Mouse (Mus musculus) small intestine, adult 2 months (tissue): ENCODE measurements at regions not wholly inside any gene's neighbourhood (a gene's known extent, or its start where the extent isn't known, plus 50 kb on each side); places are given as distances from the start of the nearest gene placed in this dataset.

Experiments used
- CTCF ChIP-seq: fragments of 200-500 bp; IDR thresholded peaks from 2 replicates; pipeline ENCODE4 v1.5.1; 2012; ENCODE audit warnings: low read depth, mild to moderate bottlenecking, control low read depth, inconsistent platforms, low read length, moderate library complexity, mixed read lengths; ENCODE audit not compliant: insufficient replicate concordance, insufficient read length; ENCODE audit errors: extremely low read depth
- POLR2A ChIP-seq: fragments of 200-500 bp; IDR thresholded peaks from 2 replicates; pipeline ENCODE4 v1.6.1; 2012; ENCODE audit warnings: low read depth, mild to moderate bottlenecking, control low read depth, inconsistent platforms, low read length, moderate library complexity

DNA sequence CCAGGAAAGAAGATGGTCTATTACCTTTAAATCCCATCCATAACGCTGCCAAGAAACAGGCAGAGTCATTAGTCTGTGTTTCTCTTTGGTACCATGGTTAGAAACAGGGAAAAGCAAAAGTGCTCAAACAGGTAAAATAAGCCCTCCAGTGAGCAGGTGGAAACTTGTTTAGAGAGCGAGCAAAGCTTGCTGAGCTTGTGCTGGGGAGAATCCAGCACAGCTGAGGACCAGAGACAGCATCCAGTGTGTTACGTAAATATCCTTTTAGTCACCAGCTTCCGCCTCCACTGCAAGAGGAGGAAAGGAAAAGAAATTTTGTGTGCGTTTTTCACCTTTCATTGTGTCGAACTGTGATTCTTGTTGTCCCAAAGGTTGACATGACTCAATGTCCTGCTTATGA is 586.0 kb upstream of the A1bg start:
- TF ChIP-seq POLR2A (no peak), CTCF (no peak)
